Mouse (Mus musculus): ENCODE results near the gene Wnt10b.

The Wnt10b gene

GRCm38 (mm10) chr15:98796803-98797595, 19.0 kb upstream of the Wnt10b start:
- DNase-seq: no peak

DNA sequence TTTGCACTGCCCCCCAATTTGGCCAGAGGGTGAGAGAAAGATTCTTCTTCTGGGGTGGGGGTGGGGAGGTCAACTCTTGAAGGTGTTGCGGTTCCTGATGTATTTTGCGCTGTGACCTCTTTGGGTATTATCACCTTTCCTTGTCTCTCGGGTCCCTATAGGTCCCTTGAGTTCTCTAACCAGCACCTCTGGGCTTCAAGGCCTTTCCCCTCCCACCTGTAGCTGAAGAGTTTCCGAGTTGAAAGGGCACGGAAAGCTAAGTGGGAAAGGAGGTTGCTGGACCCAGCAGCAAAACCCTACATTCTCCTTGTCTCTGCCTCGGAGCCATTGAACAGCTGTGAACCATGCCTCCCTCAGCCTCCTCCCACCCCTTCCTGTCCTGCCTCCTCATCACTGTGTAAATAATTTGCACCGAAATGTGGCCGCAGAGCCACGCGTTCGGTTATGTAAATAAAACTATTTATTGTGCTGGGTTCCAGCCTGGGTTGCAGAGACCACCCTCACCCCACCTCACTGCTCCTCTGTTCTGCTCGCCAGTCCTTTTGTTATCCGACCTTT, 15.3 kb upstream of the Wnt10b start:
- no peak for DNase-seq

DNA sequence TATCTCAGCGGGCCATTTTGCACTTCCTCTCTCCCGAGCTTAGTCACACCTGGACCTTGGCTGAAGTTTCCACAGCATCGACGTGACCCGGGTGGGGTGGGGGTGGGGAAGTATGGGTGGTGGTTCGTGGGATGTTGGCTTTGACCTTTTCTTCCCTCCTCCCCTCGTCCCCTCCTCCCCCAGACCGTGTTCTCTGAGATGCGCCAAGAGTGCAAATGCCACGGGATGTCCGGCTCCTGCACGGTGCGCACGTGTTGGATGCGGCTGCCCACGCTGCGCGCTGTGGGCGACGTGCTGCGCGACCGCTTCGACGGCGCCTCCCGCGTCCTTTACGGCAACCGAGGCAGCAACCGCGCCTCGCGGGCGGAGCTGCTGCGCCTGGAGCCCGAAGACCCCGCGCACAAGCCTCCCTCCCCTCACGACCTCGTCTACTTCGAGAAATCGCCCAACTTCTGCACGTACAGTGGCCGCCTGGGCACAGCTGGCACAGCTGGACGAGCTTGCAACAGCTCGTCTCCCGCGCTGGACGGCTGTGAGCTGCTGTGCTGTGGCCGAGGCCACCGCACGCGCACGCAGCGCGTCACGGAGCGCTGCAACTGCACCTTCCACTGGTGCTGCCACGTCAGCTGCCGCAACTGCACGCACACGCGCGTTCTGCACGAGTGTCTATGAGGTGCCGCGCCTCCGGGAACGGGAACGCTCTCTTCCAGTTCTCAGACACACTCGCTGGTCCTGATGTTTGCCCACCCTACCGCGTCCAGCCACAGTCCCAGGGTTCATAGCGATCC, 14.5 kb upstream of the Wnt10b start:
- no peak for DNase-seq

- DNase-seq: no peak
Measured at GRCm38 (mm10) chr15:98791771-98792170, 13.8 kb upstream of the Wnt10b start.

GRCm38 (mm10) chr15:98791221-98791620, 13.3 kb upstream of the Wnt10b start:
- no peak for DNase-seq

GRCm38 (mm10) chr15:98790761-98791160, 12.8 kb upstream of the Wnt10b start:
- no peak for DNase-seq

DNA sequence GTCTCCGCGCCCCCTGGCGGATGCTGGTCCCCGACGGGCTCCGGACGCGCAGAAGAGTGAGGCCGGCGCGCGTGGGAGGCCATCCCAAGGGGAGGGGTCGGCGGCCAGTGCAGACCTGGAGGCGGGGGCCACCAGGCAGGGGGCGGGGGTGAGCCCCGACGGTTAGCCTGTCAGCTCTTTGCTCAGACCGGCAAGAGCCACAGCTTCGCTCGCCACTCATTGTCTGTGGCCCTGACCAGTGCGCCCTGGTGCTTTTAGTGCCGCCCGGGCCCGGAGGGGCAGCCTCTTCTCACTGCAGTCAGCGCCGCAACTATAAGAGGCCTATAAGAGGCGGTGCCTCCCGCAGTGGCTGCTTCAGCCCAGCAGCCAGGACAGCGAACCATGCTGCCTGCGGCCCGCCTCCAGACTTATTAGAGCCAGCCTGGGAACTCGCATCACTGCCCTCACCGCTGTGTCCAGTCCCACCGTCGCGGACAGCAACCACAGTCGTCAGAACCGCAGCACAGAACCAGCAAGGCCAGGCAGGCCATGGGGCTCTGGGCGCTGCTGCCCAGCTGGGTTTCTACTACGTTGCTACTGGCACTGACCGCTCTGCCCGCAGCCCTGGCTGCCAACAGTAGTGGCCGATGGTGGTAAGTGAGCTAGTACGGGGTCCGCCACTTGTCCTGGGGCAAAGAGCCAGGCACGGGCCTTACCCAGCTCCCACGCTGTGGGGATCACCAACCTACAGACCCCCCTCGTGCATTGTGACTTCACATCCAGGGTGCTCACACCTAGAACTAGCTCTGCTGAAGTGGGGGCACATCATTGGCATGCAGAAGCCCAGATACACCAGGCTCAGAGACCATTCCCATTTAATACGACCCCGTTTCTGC, 11.9 kb upstream of the Wnt10b start, which contains the start of gene Wnt1:
TSS of gene Wnt1 (plus strand) at position 197 of the 875 bp plus-strand sequence.
- peak in 1 of 2 experiments; percentile 70 for DNase-seq

- DNase-seq: no peak
Measured at GRCm38 (mm10) chr15:98788972-98789660, 11.2 kb upstream of the Wnt10b start.

DNA sequence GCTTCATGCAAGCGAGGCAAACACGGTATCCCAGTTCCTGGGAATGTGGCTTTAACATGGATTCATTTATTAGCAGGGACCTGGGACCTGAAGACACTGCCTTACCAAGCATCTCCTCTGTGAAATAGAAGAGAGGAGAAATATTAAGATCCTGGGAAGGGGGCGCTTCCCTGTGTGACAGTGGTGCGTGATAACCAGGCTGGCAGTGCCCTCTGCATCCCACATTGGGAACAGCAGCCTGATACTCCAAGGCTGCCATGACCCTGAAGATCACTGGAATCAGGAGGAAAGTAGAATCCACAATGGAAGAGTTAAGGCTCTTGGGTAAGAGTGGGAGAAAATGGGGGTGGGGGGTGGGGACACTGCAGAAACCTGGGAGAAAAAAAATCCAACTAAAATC, 10.0 kb upstream of the Wnt10b start:
- DNase-seq: no peak

DNA sequence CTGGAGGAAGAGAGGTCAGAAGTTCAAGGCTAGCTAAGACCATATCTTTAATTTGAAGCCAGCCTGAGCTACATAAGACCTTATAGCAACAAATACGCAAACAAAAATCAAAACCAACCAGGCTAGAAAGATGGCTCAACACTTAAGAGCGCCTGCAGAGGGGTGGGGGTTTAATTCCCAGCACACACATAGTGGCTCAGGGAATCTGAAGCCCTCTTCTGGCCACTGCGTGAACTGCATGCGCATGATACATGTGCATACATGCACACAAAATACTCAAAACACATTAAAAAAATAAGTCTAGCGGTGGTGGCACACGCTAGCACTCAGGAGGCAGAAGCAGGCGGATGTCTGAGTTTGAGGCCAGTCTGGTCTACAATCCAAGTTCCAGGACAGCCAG, 7.8 kb upstream of the Wnt10b start:
- DNase-seq: no peak

DNA sequence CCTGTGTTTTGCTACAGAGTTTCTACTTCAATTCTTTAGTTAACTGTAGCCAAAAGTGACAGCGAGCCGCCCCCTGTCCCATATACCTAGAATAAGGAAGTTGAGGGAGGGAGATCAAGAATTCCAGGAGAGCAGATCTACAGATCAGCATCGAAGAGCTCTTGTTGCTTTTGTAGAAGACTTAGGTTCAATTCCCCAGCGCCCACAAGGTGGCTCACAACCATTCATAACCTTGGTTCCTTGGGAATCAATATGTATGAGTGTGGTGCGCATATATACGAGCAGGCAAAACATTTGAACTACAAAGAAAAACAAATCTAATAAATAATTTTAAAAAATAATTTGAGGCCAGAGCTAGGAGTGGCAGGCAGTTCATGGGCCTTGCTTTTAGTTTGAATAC, 3.2 kb upstream of the Wnt10b start:
- DNase-seq: no peak

DNA sequence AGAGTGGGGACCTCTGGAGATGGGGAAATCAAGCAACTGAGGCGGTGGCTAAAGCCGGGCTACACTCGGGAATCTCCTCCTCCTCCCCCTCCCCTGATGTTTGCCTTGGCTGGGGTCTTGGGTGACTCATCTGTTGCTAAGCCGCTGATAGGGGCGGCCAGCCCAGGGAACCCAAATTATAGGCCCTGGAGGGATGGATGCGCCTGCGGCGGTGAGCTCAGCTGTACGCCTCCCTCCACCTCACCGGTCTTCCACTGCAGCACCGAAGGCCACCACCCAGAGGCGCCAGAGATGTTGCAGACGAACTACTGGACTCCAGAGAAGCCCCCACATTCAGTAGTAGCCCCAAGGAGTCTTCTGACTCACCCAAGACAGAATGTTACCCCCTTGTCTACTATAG, 2.6 kb upstream of the Wnt10b start:
- DNase-seq: no peak

GRCm38 (mm10) chr15:98780075-98780474, 2.1 kb upstream of the Wnt10b start:
- DNase-seq: no peak

DNA sequence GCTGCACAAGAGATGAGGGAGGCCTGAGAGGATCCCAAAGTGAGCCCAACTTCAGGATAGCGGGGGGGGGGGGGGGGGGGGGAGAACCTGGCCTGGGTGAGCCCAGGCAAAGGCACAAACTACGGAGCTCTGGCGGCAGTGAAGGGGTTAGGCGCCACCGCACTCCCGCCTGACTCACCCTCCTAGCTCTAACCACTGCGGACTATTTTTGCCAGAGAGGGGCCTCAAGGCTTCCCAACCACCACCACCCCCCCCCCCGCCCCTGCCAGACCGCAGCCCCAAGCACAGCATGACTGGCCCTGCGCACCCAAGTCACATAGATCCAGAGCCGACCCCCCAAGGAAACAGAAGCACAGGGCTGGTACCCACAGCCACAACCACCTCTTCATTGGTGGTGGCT, 856 bp upstream of the Wnt10b start:
- DNase-seq: no peak

GRCm38 (mm10) chr15:98778191-98778770, 331 bp upstream of the Wnt10b start:
- no peak for DNase-seq

DNA sequence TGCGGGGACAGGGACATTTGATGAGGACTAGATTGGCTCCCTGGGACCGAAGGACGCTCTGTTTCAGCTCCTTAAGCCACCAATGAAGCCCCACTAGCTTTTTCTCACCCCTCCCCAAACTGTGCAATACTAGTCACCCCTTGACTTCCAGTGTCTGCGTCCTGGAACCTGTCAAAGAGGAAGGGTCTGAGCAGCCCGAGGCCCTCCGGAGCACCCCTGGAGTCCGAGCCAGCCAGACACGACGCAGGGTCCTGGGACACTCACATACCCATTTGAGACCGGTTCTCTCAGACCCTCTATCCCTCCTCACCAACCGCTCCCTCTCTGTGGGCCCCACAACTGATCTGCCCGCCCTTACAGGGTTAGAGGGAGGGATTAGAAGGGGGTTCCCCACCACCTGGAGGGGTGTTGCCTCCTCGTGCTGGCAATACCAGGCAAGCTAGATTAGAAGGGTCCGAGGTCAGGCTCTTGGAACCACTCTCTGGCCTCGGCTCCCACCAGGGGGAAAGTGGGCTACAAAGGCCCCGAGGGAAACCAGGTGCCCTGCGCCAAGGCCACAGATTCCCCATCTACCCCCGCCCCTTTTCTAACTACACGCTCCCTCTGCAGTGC, 839 bp downstream of the Wnt10b start:
- DNase-seq: no peak

DNA sequence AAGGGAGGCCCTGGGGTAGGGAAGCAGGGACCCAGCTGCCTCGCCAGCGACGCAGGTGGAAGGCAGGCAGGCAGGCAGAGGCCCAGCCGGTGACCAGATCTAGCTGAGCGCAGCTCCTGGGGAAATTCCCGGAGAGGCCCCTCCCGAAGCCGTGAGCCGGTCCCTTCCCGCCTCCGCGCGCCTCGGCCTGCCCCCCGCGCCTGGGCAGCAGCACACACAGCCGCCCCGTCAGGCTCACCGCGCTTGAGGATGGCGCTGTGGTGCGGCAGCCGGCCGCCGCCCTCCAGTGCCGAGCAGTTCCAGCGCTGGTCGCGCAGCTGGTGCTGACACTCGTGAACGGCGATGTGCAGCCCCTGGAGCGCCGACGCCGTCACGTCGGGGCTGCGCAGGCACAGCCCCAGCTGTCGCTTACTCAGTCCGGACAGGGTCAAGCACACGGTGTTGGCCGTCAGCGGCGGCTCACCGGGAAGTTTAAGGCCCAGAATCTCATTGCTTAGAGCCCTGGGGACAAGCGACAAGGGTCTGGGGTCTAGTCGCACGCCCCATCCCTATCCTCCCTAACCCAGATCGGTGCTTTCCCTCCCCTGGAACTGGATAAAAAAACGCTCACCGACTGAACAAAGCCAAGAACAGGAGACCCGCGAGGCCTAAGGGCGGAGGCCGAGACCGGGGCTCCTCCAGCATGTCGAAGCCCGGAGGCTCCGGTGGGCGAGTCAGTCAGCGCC, 1.5 kb downstream of the Wnt10b start:
- DNase-seq: peak in 1 of 2 experiments; percentile 46

- no peak for DNase-seq
Measured at GRCm38 (mm10) chr15:98775533-98775932, 2.4 kb downstream of the Wnt10b start.

- DNase-seq: no peak
Measured at GRCm38 (mm10) chr15:98774096-98774495, 3.9 kb downstream of the Wnt10b start.

- peak in 1 of 2 experiments; percentile 48 for DNase-seq
Measured at GRCm38 (mm10) chr15:98772511-98773211, 5.3 kb downstream of the Wnt10b start.

All from spleen, adult 18-20 months (tissue).